Mouse (Mus musculus) frontal cortex, postnatal 14 days (tissue): ENCODE results near the gene Gm9733.
"Not testable (repeated sequence)": the region's sequence is repeated elsewhere in the genome, so short reads cannot be mapped to it uniquely, and the experiment has no call there.

ENCODE experiments used
- DNase-seq, 2 experiments: peaks; one replicate each; pipeline ENCODE4 v3.0.0; 2022; ENCODE audit warnings: low spot score in 2 of 2

Gene Gm9733

DNA sequence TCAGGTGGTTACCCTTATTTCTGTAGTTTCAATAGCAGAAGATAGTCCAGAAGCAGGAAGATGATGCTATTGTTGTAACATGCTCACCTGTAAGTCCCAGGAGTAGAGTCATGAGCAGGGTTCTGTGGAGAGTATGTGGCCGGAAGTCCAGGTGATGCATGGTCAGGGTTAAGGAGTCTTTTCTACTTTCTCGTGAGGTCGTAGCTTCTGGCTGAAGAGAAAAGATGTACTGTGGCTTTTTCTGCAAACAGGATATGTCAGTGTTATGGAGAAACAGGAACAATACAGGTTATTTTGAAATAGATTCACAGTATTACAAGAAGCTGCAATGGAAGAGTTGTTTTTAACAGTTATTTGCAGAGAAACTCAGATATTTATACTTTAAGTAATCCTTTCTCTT lies at the start of gene Gm9733:
TSS of gene Gm9733 (minus strand) at position 240 of the 400 bp plus-strand sequence.
- DNase-seq: no peak

DNA sequence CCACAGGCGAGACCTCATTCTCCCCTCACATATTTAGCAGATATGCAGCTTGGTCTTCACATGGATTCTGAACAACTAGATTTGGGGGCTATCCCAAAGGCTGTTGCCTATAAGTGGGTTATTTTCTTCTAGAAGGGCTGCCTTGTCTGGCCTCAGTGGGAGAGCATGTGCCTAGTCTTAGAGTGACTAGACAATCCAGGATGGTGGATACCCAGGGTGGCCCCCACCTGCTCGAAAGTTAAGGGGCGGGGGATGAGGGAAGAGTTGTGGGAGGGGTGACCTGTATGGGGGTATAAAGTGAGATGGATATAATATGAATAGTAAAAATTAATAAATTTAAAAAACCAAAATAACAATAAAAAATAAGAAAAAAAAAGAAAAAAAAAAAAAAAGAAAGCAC lies 23.6 kb upstream of the Gm9733 start:
- DNase-seq: not testable (repeated sequence)

DNA sequence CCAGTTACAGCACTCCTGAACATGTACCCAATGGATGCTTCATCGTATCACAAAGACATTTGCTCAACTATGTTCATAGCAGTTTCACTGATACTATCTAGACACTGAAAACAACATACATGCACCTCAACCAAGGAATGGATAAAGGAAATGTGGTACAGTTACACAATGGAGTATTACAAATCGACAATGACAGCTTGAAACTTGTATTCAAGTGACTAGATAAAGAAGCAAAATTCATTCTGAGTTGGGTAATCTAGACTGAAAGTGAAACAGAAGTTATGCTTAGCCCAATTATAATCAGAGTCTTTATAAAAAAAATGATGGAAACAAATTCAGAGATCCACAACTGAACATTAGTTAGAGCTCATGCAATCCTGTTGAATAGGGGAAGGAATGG lies 18.2 kb upstream of the Gm9733 start:
- not testable (repeated sequence) for DNase-seq

DNA sequence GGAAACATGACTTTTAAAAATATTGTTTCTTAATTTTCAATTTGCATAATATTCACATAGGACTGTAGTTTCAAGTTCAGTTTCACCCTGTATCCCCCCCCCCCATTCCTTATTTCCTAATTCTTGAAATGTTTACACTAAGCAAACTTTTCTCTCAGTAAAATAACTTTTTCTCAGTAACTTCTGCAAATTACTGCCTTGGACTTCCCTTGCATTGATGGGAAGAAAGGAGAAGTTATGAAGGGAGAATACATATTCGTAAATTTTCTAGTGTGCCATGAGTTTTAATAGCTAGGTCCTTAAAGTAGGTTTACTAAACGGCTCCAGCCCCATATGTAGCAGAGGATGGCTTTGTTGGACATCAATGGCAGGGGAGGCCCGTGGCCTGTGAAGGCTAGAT lies 13.5 kb upstream of the Gm9733 start:
- not testable (repeated sequence) for DNase-seq

DNA sequence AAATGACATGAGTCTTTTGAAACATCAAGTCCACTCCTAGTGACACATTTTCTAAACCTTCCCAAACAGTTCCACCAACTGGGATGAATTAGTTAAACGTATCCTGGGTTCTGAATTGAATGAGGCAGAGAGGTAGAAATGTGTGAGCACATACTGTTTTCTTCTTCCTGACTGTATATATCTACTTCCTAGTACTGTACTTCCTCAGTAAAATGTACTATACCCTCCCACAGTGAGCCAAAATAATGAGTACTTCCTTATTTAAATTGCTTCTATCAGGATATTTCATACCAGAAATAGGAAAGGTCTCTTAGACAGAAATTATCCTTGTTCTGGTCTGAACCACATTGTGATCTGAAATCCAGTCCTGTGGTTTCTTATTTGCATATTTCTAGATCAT lies 8.2 kb upstream of the Gm9733 start:
- DNase-seq: no peak

DNA sequence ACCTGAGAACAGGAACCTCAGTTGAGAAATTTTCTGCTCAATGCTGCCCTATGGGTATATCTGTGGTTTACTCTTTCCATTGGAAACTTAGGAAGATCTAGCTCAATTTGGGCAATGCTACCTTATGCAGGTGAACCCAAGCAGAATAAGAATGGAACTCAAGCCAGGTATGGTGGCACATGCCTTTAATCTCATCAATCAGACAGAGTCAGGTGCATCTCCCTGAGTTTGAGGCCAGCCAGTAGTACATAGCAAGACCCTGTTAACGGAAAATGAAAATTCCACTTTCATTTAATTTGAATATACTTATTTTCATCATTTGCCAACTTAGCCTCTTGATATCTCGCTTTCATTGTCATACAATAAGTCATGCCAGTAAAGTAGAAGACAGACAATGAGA lies 2.1 kb upstream of the Gm9733 start:
- DNase-seq: no peak

DNA sequence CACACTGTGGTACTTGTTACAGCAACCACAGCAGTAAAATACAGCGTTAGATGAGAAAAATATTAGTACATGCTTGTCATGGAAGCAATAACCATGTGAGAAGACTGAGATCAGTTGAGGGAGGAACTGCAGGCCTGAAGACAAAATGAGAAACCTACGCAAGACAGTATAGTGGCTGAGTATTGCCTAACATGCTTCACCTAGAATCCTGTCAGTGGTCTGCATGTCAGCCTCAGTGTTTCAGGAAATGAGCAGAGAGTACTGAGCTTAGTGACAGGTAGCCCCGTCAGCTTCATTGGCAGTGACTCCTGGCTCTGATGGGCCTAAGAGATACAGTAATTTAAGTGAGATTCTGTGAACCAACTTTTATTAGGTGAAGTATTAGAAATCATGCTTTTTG lies 557 bp downstream of the Gm9733 start:
- DNase-seq: no peak

DNA sequence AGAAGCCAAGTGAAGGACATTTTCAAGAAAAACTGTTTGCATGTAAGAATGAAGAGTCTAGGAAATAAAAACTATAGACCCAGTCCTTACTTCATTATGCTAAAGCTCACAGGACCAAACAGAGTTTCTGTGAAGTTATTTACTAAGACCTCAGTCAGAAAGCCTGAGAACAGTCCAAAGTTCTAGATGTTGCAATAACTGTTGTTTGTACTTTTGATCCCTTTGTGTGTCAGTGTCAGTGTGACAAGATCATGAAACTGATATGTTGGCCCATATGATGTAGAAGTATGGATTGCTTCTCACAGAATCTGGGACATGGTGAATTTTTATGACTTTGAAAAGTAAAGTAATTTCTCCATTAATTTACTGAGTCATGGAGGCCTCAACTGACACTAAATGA lies 2.6 kb downstream of the Gm9733 start:
- no peak for DNase-seq

DNA sequence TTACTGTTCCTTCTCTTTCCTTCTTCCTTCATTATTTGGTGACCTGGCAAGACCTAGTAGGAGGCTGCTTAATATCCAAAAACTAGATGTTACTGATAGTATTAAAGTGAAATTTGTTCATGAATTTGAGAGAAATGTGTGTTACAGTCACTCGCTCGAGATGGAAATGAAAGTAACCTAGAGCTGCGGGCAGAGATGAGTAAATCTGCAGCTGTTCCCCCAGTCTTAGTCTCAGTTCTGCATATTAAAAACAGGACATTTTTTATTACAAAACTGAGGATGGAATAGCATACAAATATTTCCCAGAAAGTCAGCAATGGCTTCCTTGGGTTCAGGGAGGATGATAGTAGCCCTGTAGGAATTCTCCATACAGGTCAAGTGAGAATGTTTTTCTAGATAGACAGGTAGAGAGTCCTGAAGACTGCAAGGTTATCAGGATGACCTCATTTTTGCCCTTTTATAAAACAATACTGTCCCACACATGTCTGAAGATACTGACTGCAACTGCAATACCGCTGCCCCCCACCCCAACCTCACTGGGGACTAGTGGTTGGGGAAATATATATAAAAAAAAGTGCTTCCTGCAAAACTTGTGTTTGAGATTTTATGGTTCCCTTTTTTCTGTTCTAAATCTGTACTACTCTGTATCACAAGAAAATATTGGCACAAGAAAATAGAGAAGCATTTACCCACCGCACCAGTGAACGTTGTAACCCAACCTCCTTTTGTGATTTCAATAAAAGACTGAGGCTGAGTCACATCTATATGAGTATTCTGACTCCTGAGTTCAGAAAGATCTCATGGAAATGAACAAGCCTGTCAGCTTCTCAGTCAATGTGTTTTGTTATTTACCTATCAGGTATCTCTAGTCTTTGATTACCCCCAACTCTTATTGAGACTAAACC lies 47.4 kb downstream of the Gm9733 start:
- no peak for DNase-seq

DNA sequence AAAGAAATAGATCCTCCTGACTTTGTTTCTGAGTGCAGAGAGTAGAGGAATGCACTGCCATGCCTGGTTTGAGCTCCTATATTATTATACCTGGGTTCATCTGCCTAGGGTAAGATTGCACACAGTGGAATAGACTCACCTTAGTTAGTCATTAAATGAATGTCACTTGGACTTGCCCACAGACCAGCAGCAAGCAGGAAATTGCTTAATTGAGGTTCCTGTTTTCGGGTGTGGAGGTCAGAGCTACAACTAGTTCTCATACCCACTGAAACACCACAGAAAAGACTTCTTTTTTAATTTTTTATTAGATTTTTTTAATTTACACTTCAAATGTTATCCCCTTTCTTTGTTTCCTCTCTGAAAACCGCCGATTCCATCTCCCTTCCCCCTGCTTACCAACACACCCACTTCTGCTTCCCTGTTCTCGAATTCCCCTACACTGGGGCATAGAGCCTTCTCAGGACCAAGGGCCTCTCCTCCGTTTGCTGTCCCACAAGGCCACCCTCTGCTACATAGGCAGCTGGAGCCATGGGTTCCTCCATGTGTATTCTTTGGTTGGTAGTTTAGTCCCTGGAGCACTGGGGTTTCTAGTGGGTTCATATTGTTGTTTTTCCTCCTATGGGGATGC lies 56.1 kb downstream of the Gm9733 start:
- no peak for DNase-seq

DNA sequence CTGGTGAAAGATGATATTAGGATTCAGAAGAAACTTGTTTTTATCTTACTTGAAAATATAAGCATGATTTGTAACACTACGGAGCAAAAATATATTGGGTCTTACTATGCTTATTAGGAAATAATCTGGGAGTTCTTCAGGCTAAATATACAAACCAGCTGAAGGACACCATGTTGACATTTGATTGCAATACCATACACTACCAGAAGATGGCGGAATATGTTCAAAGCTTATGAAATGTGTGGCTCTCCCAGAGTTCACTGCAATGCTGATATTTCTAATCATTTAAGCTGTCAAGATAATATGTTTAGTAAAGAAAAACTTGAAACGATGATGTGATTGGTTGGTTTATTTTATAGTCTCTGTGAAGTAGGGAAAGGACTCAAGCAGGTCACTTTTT lies 67.7 kb downstream of the Gm9733 start:
- DNase-seq: no peak

DNA sequence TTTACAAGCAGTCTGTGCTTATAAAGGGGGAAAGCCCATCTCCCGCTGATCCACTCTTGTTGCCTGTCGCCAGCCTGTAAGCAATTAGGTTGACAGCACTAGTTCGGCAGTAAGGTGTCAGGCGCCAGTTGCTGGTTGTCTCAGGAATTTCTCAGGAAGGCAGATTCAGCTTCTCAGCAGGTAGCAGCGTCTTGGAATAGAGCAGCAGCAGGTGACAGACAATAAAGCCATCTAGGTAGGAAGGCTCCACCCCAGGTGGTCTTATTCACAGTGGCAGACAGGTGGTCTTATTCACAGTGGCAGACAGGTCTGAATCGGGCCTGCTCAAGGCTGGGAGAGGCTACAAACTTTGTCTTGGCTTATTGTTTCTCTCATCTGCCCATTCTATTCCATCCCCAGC lies 76.4 kb downstream of the Gm9733 start:
- no peak for DNase-seq
